Mouse (Mus musculus): ENCODE results near the gene Porcn.

Gene Porcn

GRCm38 (mm10) chrX:8205088-8205487 is 1.2 kb downstream of the Porcn start:
- DNase-seq = no peak

GRCm38 (mm10) chrX:8204076-8204475 is 2.2 kb downstream of the Porcn start:
- no peak for DNase-seq

GRCm38 (mm10) chrX:8203105-8203504 is 3.2 kb downstream of the Porcn start:
- no peak for DNase-seq

- peak; percentile 49 for DNase-seq
These were observed 13.0 kb downstream of the Porcn start, which contains the start of gene Ebp for GRCm38 (mm10) chrX:8193419-8193723. Gene Ebp, minus strand, starts transcription at chrX:8193512.

GRCm38 (mm10) chrX:8192640-8193418 is 13.5 kb downstream of the Porcn start:
- peak; percentile 86 for DNase-seq

GRCm38 (mm10) chrX:8192126-8192639 is 14.1 kb downstream of the Porcn start:
- no peak for DNase-seq

- no peak for DNase-seq
These were observed 23.3 kb downstream of the Porcn start for GRCm38 (mm10) chrX:8182871-8183540.

- no peak for DNase-seq
These were observed 26.7 kb downstream of the Porcn start for GRCm38 (mm10) chrX:8179646-8180045.

GRCm38 (mm10) chrX:8178871-8179270 is 27.5 kb downstream of the Porcn start:
- DNase-seq = no peak

- peak; percentile 86 for DNase-seq
These were observed 30.6 kb downstream of the Porcn start, which contains the start of gene Tbc1d25 for GRCm38 (mm10) chrX:8175504-8176385. Gene Tbc1d25, minus strand, starts transcription at chrX:8176181.

- DNase-seq = no peak
These were observed 31.2 kb downstream of the Porcn start for GRCm38 (mm10) chrX:8175169-8175503.

- no peak for DNase-seq
These were observed 38.3 kb downstream of the Porcn start for GRCm38 (mm10) chrX:8167716-8168647.

- no peak for DNase-seq
These were observed 41.9 kb downstream of the Porcn start for GRCm38 (mm10) chrX:8164471-8164870.

- peak; percentile 25 for DNase-seq
These were observed 43.2 kb downstream of the Porcn start for GRCm38 (mm10) chrX:8163076-8163475.

GRCm38 (mm10) chrX:8145153-8145991 is 61.0 kb downstream of the Porcn start, which contains the start of gene Rbm3:
Gene Rbm3, minus strand, starts transcription at chrX:8145880.
- DNase-seq = peak; percentile 90
